Mouse (Mus musculus) lung, embryonic 14.5 days (tissue): ENCODE measurements around the gene Serpina9. TPM values are rescaled to one million over a fixed set of nuclear protein-coding genes. Genes with fewer than 3 reads are reported as not detected.

Experiments used
- ATAC-seq: fragments of 200-750 bp; cut with Nextera tagmentation; 2 replicates; pipeline ENCODE4 v1.8.0; 2017; ENCODE audit warnings: mild to moderate bottlenecking, moderate TSS enrichment, moderate library complexity; ENCODE audit not compliant: insufficient read depth
- DNase-seq: peaks from one replicate; pipeline ENCODE4 v3.0.0-alpha.2; 2015
- H3K27ac ChIP-seq: fragments of 300-500 bp; sonication (generic); 2 replicates; pipeline ENCODE4 v1.5.1; 2014; ENCODE audit warnings: low read depth, mild to moderate bottlenecking, moderate library complexity
- H3K27me3 ChIP-seq: fragments of 300-500 bp; sonication (generic); 2 replicates; pipeline ENCODE4 v1.6.1; 2014; ENCODE audit warnings: low read length, control low read depth; ENCODE audit not compliant: insufficient read depth
- H3K36me3 ChIP-seq: fragments of 300-500 bp; sonication (generic); 2 replicates; pipeline ENCODE4 v1.6.1; 2014; ENCODE audit warnings: control low read depth; ENCODE audit not compliant: insufficient read depth
- H3K4me1 ChIP-seq: fragments of 300-500 bp; sonication (generic); 2 replicates; pipeline ENCODE4 v1.6.1; 2014; ENCODE audit warnings: antibody characterized with exemption, control low read depth; ENCODE audit not compliant: insufficient read depth
- H3K4me2 ChIP-seq: fragments of 300-500 bp; sonication (generic); 2 replicates; pipeline ENCODE4 v1.6.1; 2014; ENCODE audit warnings: mild to moderate bottlenecking
- H3K4me3 ChIP-seq: fragments of 300-500 bp; sonication (generic); 2 replicates; pipeline ENCODE4 v1.5.1; 2014; ENCODE audit warnings: low read depth, low read length
- H3K9ac ChIP-seq: fragments of 300-500 bp; sonication (generic); 2 replicates; pipeline ENCODE4 v1.6.1; 2014
- H3K9me3 ChIP-seq: fragments of 300-500 bp; sonication (generic); 2 replicates; pipeline ENCODE4 v1.6.1; 2016; ENCODE audit warnings: low read depth, low read length, control low read depth
- CTCF ChIP-seq: IDR thresholded peaks from 2 replicates; pipeline ENCODE4 v1.5.1; 2016; ENCODE audit warnings: antibody characterized with exemption, low read depth
- WGBS: fragments of 180-500 bp; shearing (Covaris S2); extraction: QIAGEN DNeasy Blood & Tissue Kit; methylation state at CpG from one replicate; pipeline ENCODE4 v1.1.7; 2014; 5-methylcytosine and 5-hydroxymethylcytosine counted together
- polyA plus RNA-seq: library from polyadenylated mRNA; unstranded; fragments of >200 nt; fragmentation: Nextera tagmentation; extraction: Ambion mirVana; gene quantifications from 2 replicates; pipeline ENCODE4 v1.2.1, GENCODE M21; 2014

The Serpina9 gene
- polyA plus RNA-seq, 1 experiment from 2014 or later = not detected

- Histone ChIP-seq H3K9me3 (no peaks in the 10 kb centered on the region), H3K4me3 (no peak overlapping the region), H3K4me1 (no peaks in the 10 kb centered on the region), H3K27ac (no peak overlapping the region), H3K36me3 (no peaks in the 10 kb centered on the region), H3K4me2 (no peak overlapping the region), H3K9ac (no peak overlapping the region), H3K27me3 (no peaks in the 10 kb centered on the region)
- 29% methylated on average over 5 of the region's 5 CpGs for WGBS
- DNase-seq (peak; percentile 58), ATAC-seq (no peak)
- peak; percentile 62 for TF ChIP-seq CTCF
These were observed 35.7 kb downstream of the Serpina9 start for GRCm38 (mm10) chr12:103977846-103978245.

GRCm38 (mm10) chr12:103977060-103977459 is 36.5 kb downstream of the Serpina9 start:
- Histone ChIP-seq H3K4me2 (no peak overlapping the region), H3K36me3 (no peaks in the 10 kb centered on the region), H3K27me3 (no peaks in the 10 kb centered on the region), H3K9me3 (no peaks in the 10 kb centered on the region), H3K9ac (no peak overlapping the region), H3K27ac (no peak overlapping the region), H3K4me3 (no peak overlapping the region), H3K4me1 (no peaks in the 10 kb centered on the region)
- no peak for TF ChIP-seq CTCF
- DNase-seq = no peak
- 53% methylated on average over 3 of the region's 3 CpGs for WGBS
- no peak for ATAC-seq

- Histone ChIP-seq H3K27ac (no peak overlapping the region), H3K4me1 (no peaks in the 10 kb centered on the region), H3K4me2 (no peak overlapping the region), H3K9me3 (no peaks in the 10 kb centered on the region), H3K9ac (no peak overlapping the region), H3K27me3 (no peaks in the 10 kb centered on the region), H3K4me3 (no peak overlapping the region), H3K36me3 (no peaks in the 10 kb centered on the region)
- ATAC-seq (no peak), DNase-seq (no peak)
- 89% methylated on average over 4 of the region's 4 CpGs for WGBS
- TF ChIP-seq CTCF = no peak
These were observed 42.5 kb downstream of the Serpina9 start for GRCm38 (mm10) chr12:103971080-103971479.

- no peaks in the 10 kb centered on the region for H3K9me3 ChIP-seq
- H3K27ac ChIP-seq = no peak overlapping the region
- no peak overlapping the region for H3K4me3 ChIP-seq
- no peak overlapping the region for H3K4me2 ChIP-seq
- ATAC-seq = no peak
- no peak overlapping the region for H3K9ac ChIP-seq
- DNase-seq = no peak
- no peak for TF ChIP-seq CTCF
- 89% methylated on average over 9 of the region's 9 CpGs for WGBS
- H3K36me3 ChIP-seq = no peaks in the 10 kb centered on the region
- H3K4me1 ChIP-seq = no peaks in the 10 kb centered on the region
- H3K27me3 ChIP-seq = no peaks in the 10 kb centered on the region
These were observed 43.9 kb downstream of the Serpina9 start for GRCm38 (mm10) chr12:103969577-103970116.

GRCm38 (mm10) chr12:103966761-103967160 is 46.8 kb downstream of the Serpina9 start:
- TF ChIP-seq CTCF = no peak

GRCm38 (mm10) chr12:103963288-103963687 is 50.3 kb downstream of the Serpina9 start:
- no peak overlapping the region for H3K27ac ChIP-seq
- H3K9ac ChIP-seq = no peak overlapping the region
- no peak for DNase-seq
- 89% methylated on average over 4 of the region's 4 CpGs for WGBS
- no peak overlapping the region for H3K4me3 ChIP-seq
- no peaks in the 10 kb centered on the region for H3K27me3 ChIP-seq
- no peaks in the 10 kb centered on the region for H3K9me3 ChIP-seq
- TF ChIP-seq CTCF = no peak
- H3K36me3 ChIP-seq = no peaks in the 10 kb centered on the region
- H3K4me1 ChIP-seq = no peaks in the 10 kb centered on the region
- no peak for ATAC-seq
- H3K4me2 ChIP-seq = no peak overlapping the region

More at GRCm38 (mm10) chr12:103966761-103967160, 46.8 kb downstream of the Serpina9 start:
- Histone ChIP-seq H3K4me3 (no peak overlapping the region), H3K4me1 (no peaks in the 10 kb centered on the region), H3K27me3 (no peaks in the 10 kb centered on the region), H3K27ac (no peak overlapping the region), H3K9ac (no peak overlapping the region), H3K9me3 (no peaks in the 10 kb centered on the region), H3K36me3 (no peaks in the 10 kb centered on the region), H3K4me2 (no peak overlapping the region)
- 64% methylated on average over 3 of the region's 3 CpGs for WGBS
- ATAC-seq = no peak
- DNase-seq = no peak

GRCm38 (mm10) chr12:103962860-103963259 is 50.7 kb downstream of the Serpina9 start:
- TF ChIP-seq CTCF = no peak
- DNase-seq (no peak), ATAC-seq (no peak)
- no peaks in the 10 kb centered on the region for H3K36me3 ChIP-seq
- no peaks in the 10 kb centered on the region for H3K4me1 ChIP-seq
- no peak overlapping the region for H3K9ac ChIP-seq
- no peak overlapping the region for H3K4me3 ChIP-seq
- H3K9me3 ChIP-seq = no peaks in the 10 kb centered on the region
- H3K27ac ChIP-seq = no peak overlapping the region
- no peaks in the 10 kb centered on the region for H3K27me3 ChIP-seq
- 59% methylated on average over 8 of the region's 8 CpGs for WGBS
- no peak overlapping the region for H3K4me2 ChIP-seq

GRCm38 (mm10) chr12:103962337-103962736 is 51.2 kb downstream of the Serpina9 start:
- no peaks in the 10 kb centered on the region for H3K4me1 ChIP-seq
- H3K9ac ChIP-seq = no peak overlapping the region
- TF ChIP-seq CTCF = no peak
- no peak for DNase-seq
- no peak overlapping the region for H3K4me2 ChIP-seq
- no peaks in the 10 kb centered on the region for H3K27me3 ChIP-seq
- H3K9me3 ChIP-seq = no peaks in the 10 kb centered on the region
- H3K36me3 ChIP-seq = no peaks in the 10 kb centered on the region
- H3K27ac ChIP-seq = no peak overlapping the region
- H3K4me3 ChIP-seq = no peak overlapping the region
- ATAC-seq = no peak
- 88% methylated on average over 5 of the region's 5 CpGs for WGBS
